In genomic region chr9:31606936-31607335, GRCm38 (mm10) we compare ENCODE assay signal across 15 mouse cellular contexts.
"Had no signal": no experiment of that assay in that cellular context is flagged by ENCODE, and none has a peak within 500 bp of the region (broad histone marks: within the 10 kb centered on the region; RNA-seq: fewer than 3 reads in every experiment).

No protein-coding gene starts in this region.

- H3K27me3 ChIP-seq: megakaryocyte, embryonic 14.5 days; midbrain, embryonic 13.5 days; midbrain, embryonic 15.5 days; neural tube, embryonic 12.5 days; stomach, embryonic 15.5 days had no signal

- H3K36me3 ChIP-seq: midbrain, embryonic 13.5 days; midbrain, embryonic 15.5 days; neural tube, embryonic 12.5 days; stomach, embryonic 15.5 days had no signal

- H3K4me1 ChIP-seq: megakaryocyte, embryonic 14.5 days; midbrain, embryonic 13.5 days; midbrain, embryonic 15.5 days; neural tube, embryonic 12.5 days had no signal

- H3K27ac ChIP-seq: macrophage; midbrain, embryonic 13.5 days; midbrain, embryonic 15.5 days; neural tube, embryonic 12.5 days; stomach, embryonic 15.5 days had no signal

- H3K4me2 ChIP-seq: lung, embryonic 14.5 days; midbrain, embryonic 11.5 days; midbrain, embryonic 13.5 days; midbrain, embryonic 15.5 days; neural tube, embryonic 12.5 days; stomach, embryonic 15.5 days had no signal

- ATAC-seq: midbrain, embryonic 13.5 days; midbrain, embryonic 15.5 days had no signal

- H3K9me3 ChIP-seq: megakaryocyte, embryonic 14.5 days; midbrain, embryonic 13.5 days; midbrain, embryonic 15.5 days; neural tube, embryonic 12.5 days; stomach, embryonic 15.5 days had no signal

- DNase-seq: lung, adult 18-20 months; lung, embryonic 14.5 days; lung, postnatal 10 days; lung, postnatal 36 days; right cerebral cortex, postnatal 14 days; thymus, adult 18-20 months; thymus, postnatal 14 days; thymus, postnatal 36 days had no signal

- H3K9ac ChIP-seq: lung, embryonic 14.5 days; midbrain, embryonic 13.5 days; midbrain, embryonic 15.5 days; neural tube, embryonic 12.5 days; stomach, embryonic 15.5 days had no signal

- H3K4me3 ChIP-seq: megakaryocyte, embryonic 14.5 days; midbrain, embryonic 13.5 days; midbrain, embryonic 15.5 days; neural tube, embryonic 12.5 days; stomach, embryonic 15.5 days had no signal
